Mouse (Mus musculus) embryonic fibroblast, embryonic 13.5 days (primary cell): ENCODE data around the gene Arhgef38.

Source experiments
- CTCF ChIP-seq: IDR thresholded peaks from 2 replicates; pipeline ENCODE4 v1.5.1; 2011; ENCODE audit warnings: mild to moderate bottlenecking, control low read depth, low read length, moderate library complexity, borderline replicate concordance; ENCODE audit not compliant: insufficient read depth
- POLR2A ChIP-seq: IDR thresholded peaks from 2 replicates; pipeline ENCODE4 v1.6.1; 2011; ENCODE audit warnings: low read depth, mild to moderate bottlenecking, control low read depth, low read length, moderate library complexity

DNA sequence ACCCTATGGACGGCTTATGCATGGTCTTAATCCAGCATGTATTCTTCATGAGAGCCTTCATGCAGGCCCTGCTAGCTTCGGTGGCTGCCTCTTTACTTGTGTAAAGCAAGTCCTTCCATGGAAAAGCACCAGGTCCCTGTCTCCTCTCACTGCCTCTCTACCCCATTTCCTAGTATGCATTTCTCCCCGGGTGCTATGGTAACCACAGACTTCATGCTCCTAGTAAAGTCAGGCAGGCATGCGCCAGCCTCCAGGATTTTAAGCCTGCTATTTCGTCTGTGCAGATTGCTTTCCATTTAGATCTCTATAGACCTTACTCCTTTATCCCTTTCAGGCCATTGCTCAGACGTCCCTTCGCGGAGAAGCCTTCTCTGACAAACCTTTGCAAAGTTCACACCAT lies 80.1 kb downstream of the Arhgef38 start:
- TF ChIP-seq POLR2A (no peak), CTCF (no peak)
